Mouse (Mus musculus): Measurements from ENCODE around the gene Dhx16. TPM values are rescaled to one million over a fixed set of nuclear protein-coding genes. Genes with fewer than 3 reads are reported as not detected.

Dhx16 gene
- total and polyA plus RNA-seq, 3 experiments = 79.2 to 101 TPM; not detected in 1

DNA sequence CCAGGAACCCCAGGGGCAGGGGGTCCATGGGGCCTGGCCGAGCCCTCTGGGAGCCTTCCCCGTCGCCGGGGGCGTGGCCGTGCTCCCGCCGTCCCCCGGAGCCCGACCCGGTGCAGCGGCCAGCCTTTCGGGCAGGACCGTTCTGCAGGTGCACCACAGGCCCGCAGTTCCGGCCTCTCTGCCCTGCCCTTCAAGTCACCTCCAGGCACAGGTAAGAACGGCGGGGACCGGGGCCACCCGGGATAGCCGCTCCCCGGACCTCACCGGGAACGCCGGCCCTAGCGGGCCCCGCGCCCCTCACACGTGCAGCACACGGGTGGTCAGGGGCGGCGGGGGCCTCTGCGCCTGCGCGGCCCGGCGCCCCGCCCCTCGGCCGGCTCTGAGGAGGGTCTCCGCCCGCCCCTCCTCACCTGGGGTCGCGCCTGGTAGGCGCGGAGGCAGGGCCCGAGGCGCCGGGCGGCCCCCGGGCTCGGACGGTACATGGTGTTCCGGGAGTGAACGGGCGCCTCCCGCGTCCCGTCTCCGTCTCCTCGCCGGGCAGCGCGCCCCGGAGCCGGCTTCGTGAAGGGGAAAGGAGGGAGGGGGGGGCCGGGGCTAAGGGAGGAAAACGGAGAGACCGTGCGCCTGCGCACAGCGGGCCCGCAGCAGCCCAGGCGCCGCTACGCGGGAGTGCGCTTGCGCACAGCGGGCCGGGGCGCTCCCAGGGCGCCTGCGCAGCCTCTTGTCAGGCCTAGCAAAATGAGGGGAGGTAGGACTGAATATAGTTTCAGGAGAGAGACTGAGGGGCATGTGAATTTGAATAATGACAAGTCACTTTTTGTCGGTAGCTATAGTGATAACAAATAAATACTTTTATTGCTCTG is 17.4 kb downstream of the Dhx16 start, which contains the start of gene 2310061I04Rik (continued):
- TF ChIP-seq NELFE (IDR thresholded peaks at IDR 0.05; ENCODE audit: low read depth, low read length) (peak; percentile 68), ZMIZ1 (IDR thresholded peaks at IDR 0.05; ENCODE audit: low read depth, low read length) (0 out of 2 replicates have a peak, but pooled peaks have one; percentile 75), POLR2A (IDR thresholded peaks at IDR 0.05; ENCODE audit: control insufficient read depth in 1 of 2, insufficient read depth in 1 of 2, low read depth in 1 of 2, low read length in 2 of 2, poor library complexity in 1 of 2) (peak; percentile 68 to 72; a peak in 3 of 4 replicates), SIN3A (IDR thresholded peaks at IDR 0.05; ENCODE audit: low read length) (peak; percentile 76), NRF1 (IDR thresholded peaks at IDR 0.05; ENCODE audit: insufficient read depth, low read depth, low read length, poor library complexity, severe bottlenecking) (peak; percentile 87), POLR2AphosphoS2 (IDR thresholded peaks at IDR 0.05; ENCODE audit: low read length) (peak; percentile 95), POLR2AphosphoS5 (IDR thresholded peaks at IDR 0.05; ENCODE audit: borderline replicate concordance, low read depth, low read length) (no peak), CTCF (IDR thresholded peaks at IDR 0.05 in 2 of 3, conservative IDR thresholded peaks at IDR 0.05 in 1 of 3; ENCODE audit: control insufficient read depth in 1 of 3, insufficient read depth in 1 of 3, low read depth in 2 of 3, low read length in 3 of 3, poor library complexity in 1 of 3, severe bottlenecking in 1 of 3) (0 out of 6 replicates have a peak, but pooled peaks of 1 of the 3 experiments have one; percentile 1), MEF2A (IDR thresholded peaks at IDR 0.05; ENCODE audit: extremely low read depth, insufficient replicate concordance, low read depth, low read length, poor library complexity, severe bottlenecking) (no peak), GABPA (IDR thresholded peaks at IDR 0.05; ENCODE audit: low read depth, low read length) (no peak), CHD2 (IDR thresholded peaks at IDR 0.05; ENCODE audit: low read length) (no peak), MAX (IDR thresholded peaks at IDR 0.05; ENCODE audit: low read length) (peak; percentile 77), MYB (IDR thresholded peaks at IDR 0.05; ENCODE audit: low read depth, low read length) (no peak)

DNA sequence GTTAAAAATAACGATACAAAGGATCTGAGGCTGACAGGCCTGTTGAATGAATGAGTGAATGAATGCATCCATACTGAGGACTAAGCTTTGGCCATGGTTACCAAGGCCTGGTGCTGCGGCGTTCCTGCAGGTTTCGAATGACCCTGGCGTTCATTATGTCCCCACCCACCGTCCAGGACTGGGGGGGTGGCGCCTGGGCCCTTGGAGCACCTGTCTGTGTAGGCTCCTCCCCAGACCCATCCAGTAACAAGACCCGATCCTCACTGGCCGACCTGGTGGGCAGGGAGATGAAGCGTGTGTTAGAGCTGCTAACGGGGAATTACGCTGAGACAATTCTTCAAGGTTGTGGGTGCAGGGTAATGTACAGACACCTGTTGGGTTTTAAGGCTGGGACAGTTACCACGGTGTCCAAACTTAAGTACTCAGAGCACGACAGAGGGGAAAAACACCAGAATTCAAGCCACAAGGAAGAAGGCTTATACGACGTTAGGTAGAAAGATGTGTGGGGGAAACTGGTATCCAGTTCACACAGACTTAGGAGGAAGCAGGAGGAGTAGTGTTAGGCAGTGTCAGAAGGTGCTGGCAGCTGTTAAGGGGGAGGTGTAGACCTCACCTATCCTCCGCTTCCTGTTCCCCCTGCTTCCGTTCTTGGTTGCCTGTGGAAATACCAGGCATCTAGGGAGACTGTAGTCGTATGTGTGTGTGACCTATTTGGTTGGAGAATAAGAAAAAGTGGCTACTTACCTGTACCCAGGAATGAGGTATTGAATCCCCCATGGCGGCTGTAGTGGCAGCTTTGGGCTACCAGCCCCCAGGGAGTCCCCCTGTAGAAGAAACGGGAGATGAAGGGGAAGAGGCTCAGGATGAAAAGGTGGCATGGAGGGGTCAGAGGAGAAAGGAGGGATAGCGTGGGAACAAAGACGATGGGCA is 18.3 kb downstream of the Dhx16 start:
- TF ChIP-seq EP300 (IDR thresholded peaks at IDR 0.05; ENCODE audit: low read depth in 1 of 2, low read length in 2 of 2) (no peak), TBP (IDR thresholded peaks at IDR 0.05; ENCODE audit: low read depth, low read length) (no peak), SIN3A (IDR thresholded peaks at IDR 0.05; ENCODE audit: low read length) (peak; percentile 9), ELF1 (IDR thresholded peaks at IDR 0.05; ENCODE audit: low read depth, low read length) (no peak), GATA1 (IDR thresholded peaks at IDR 0.05; ENCODE audit: low read depth, low read length) (no peak), JUND (IDR thresholded peaks at IDR 0.05; ENCODE audit: low read depth, low read length) (no peak), ZC3H11A (IDR thresholded peaks at IDR 0.05; ENCODE audit: low read depth, low read length) (no peak), MAZ (IDR thresholded peaks at IDR 0.05; ENCODE audit: low read depth, low read length) (0 out of 2 replicates have a peak, but pooled peaks have one; percentile 43), MEF2A (IDR thresholded peaks at IDR 0.05; ENCODE audit: extremely low read depth, insufficient replicate concordance, low read depth, low read length, poor library complexity, severe bottlenecking) (no peak), POLR2A (IDR thresholded peaks at IDR 0.05; ENCODE audit: control insufficient read depth in 1 of 2, insufficient read depth in 1 of 2, low read depth in 1 of 2, low read length in 2 of 2, poor library complexity in 1 of 2) (no peak)
- Histone ChIP-seq H3K36me3 (ENCODE audit: control insufficient read depth in 1 of 2, insufficient read depth in 2 of 2, low read length in 2 of 2) (peaks cover 3 to 34% of the 10 kb centered on the region in 2 experiments; a peak in 3 of 4 replicates), H3K79me2 (ENCODE audit: control insufficient read depth, insufficient read depth, low read length, poor library complexity) (peaks cover 22% of the 10 kb centered on the region), H3K9me3 (replicated peaks; ENCODE audit: insufficient read depth, low read length) (no peaks in the 10 kb centered on the region), H3K4me1 (ENCODE audit: control insufficient read depth in 1 of 2, insufficient read depth in 2 of 2, low read length in 2 of 2) (peaks cover 4 to 42% of the 10 kb centered on the region in 2 experiments; a peak in 3 of 4 replicates), H3K27ac (ENCODE audit: control insufficient read depth, low read depth, low read length) (peak overlapping the region; percentile 84), H3K4me3 (ENCODE audit: control insufficient read depth in 1 of 2, insufficient read depth in 1 of 2, low read depth in 2 of 2, low read length in 2 of 2) (peak overlapping the region; percentile 50 to 59), H3K27me3 (ENCODE audit: control insufficient read depth in 1 of 2, insufficient read depth in 2 of 2, low read length in 2 of 2) (no peaks in the 10 kb centered on the region), H3K9ac (ENCODE audit: control insufficient read depth, low read depth, low read length, poor library complexity, severe bottlenecking) (peak overlapping the region; percentile 86)
- DNase-seq (ENCODE audit: low read depth, low spot score) = peak; percentile 52
